Mouse (Mus musculus) gastrocnemius, adult 8-10 months (tissue): ENCODE measurements around the gene Asah2. TPM values are rescaled to one million over a fixed set of nuclear protein-coding genes. Genes with fewer than 3 reads are reported as not detected.
"Not testable (repeated sequence)": the region's sequence is repeated elsewhere in the genome, so short reads cannot be mapped to it uniquely, and the experiment has no call there.

ENCODE experiments used
- DNase-seq, 2 experiments: peaks; one replicate each; pipeline ENCODE4 v3.0.0; 2022; ENCODE audit warnings: low spot score in 2 of 2
- total RNA-seq, 4 experiments: library from RNA; stranded (reverse); gene quantifications; 2 replicates each; pipeline ENCODE4 v1.2.4; 2022

Gene Asah2
- total RNA-seq, 4 experiments from 2014 or later, result 4.6 to 7.3 (median 6.2) TPM

GRCm38 (mm10) chr19:32102976-32103300, 5.1 kb downstream of the Asah2 start:
- no peak for DNase-seq

GRCm38 (mm10) chr19:32102294-32102975, 5.6 kb downstream of the Asah2 start:
- DNase-seq, result no peak

GRCm38 (mm10) chr19:32098582-32098981, 9.4 kb downstream of the Asah2 start:
- no peak for DNase-seq

DNA sequence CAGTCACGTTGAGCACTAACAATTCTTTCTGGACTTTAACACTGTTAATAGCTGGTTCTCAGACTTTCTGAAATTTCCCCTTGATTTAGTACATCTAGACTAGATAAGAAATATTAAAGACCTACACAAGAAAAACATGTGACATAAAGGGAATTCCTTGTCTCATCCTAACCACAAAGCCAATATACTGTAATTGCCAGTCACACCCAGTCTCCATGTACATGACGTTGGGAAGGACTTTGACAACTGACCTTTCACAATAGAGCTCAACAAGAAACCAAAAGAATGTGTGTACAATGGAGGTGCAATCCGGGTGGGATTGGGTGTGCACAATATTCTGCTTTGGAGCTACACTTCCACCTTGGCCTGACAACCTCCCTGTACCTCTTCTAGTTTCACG, 15.7 kb downstream of the Asah2 start:
- no peak for DNase-seq

- DNase-seq, result no peak
Measured at GRCm38 (mm10) chr19:32090804-32091203, 17.2 kb downstream of the Asah2 start.

GRCm38 (mm10) chr19:32088570-32088969, 19.4 kb downstream of the Asah2 start:
- no peak for DNase-seq

GRCm38 (mm10) chr19:32087736-32088470, 20.1 kb downstream of the Asah2 start:
- no peak for DNase-seq

GRCm38 (mm10) chr19:32084813-32085212, 23.2 kb downstream of the Asah2 start:
- DNase-seq, result not testable (repeated sequence)

- no peak for DNase-seq
Measured at GRCm38 (mm10) chr19:32070340-32070739, 37.7 kb downstream of the Asah2 start.

- no peak for DNase-seq
Measured at GRCm38 (mm10) chr19:32069598-32069997, 38.4 kb downstream of the Asah2 start.

DNA sequence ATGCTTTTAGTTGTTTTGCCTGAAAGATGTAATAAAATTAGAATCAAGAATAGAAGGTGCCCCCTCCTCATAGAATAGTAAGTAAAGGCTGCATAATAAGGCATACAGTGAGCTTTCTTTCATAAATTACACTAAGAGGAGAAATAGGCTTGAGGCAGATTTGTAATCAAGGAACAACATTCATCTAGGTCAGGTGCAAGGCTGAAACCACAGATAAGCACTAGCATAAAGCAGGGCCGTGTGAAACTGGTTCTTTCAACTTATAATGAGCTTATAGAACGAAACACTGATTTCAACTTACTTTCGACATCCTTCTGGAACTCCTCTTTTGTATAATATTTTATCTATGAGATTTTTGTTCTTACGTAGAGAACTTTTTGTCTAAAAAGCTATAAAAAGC, 40.3 kb downstream of the Asah2 start:
- DNase-seq, result no peak

DNA sequence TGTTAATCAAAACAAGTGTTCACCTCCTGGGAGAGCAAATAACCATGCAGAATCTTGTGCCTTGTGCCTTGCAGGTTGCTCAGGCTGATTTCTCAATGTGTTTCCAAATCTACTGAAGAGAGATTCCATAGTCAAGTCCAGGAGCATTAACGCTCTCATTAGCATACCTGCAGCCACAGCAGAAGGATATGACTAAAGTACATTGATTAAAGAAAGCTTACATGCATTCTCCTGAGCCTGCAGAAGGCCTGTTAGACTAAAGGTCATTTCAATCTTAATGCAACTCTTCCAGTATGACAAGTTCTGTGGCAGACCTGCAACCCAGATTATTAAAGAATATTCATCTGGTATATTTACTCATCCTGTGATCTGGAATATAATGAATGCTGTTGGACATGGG, 46.7 kb downstream of the Asah2 start:
- no peak for DNase-seq

DNA sequence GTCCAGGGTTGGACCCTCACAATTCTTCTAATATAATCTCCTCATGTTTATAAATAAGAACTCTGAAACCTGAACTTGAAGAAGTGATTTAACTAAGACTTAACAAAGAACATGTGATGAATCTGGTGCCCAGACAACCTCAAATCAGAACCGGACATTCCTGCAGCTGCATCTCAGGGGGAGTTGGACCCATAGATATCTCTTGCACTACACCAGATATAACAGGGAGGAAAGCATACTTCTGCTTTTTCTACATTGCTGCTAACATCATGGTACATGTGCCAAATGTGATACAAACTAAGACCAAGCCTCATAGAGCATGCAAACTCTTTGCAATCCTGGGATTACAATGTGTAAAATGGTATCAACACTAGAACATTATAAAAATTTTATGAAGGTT, 51.8 kb downstream of the Asah2 start:
- no peak for DNase-seq

DNA sequence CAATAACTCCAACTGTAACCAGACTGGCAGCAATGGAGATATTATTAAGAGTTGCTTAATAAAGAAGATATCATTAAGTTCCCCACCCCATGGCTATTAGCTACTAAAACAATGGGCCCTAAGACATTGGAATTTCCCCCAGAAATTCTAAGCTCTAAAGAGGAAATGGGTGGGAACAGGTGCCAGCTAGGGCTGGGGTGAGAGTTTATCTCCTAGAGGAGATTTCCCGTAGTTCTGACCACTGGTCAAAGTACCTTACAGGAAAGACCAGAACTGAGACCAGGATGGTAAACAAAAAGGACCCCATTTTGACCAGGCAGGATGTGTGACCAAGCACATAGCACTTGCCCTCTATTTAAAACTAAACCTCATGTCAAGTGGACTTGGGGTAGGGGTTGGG, 52.3 kb downstream of the Asah2 start:
- no peak for DNase-seq

DNA sequence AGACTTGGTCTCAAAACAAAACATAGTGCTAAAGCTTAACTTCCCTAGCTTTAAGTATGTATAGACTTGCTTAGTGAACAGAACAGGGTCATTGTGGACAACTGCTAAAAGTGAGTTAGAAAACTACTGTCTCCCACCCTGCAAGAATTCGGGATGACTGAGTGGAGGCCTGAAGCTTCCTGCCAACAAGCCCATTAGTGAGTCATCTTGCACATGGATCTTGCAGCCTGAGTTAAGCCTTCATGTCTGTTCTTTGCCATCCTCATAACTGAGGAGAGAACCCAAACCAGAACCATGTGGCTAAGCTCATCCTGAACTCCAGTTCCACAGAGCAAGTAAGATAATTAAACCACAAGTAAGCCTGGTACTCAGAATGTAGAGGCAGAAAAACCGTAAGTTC, 56.8 kb downstream of the Asah2 start:
- DNase-seq, result no peak

DNA sequence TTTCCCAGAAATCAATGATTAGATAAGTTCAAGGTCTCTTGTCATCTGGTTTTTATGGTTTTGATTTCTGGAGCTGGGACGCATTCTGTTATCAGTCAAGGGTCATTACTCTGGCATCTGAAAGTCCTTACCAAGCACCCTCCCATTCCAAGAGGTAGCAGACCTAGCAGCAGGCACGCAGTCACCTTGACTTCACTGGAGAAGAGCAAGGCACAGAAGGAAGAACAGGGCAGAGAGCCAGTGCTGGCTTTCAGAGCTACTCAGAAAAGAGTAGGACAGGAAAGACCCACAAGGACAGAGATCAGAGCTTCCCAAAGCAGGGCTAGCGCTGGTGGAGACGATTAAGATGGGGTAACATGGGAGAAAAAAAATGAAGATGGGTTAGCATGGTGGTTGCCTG, 75.1 kb downstream of the Asah2 start:
- no peak for DNase-seq

DNA sequence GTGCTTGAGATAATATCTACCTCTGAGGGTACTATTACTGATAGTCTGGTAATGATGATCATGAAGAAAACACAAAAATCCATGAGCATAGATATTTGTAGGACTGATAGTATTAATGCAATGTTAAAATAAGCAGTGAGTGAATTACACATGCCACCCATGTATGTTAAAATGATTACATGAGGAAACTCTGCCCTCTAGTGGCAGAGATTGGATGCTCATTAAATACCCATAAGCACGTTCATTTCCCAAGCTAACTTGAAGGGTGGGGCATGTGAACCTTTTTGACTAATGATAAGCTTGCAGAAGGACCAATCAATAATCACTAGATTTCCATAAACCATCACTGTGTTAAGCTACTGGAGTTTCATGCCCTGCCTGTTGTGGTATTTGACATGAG, 77.6 kb downstream of the Asah2 start:
- DNase-seq, result no peak

GRCm38 (mm10) chr19:32025443-32025842, 82.6 kb downstream of the Asah2 start:
- no peak for DNase-seq

- DNase-seq, result no peak
Measured at GRCm38 (mm10) chr19:32019722-32020121, 88.3 kb downstream of the Asah2 start.

- DNase-seq, result no peak
Measured at GRCm38 (mm10) chr19:32018585-32018984, 89.4 kb downstream of the Asah2 start.

DNA sequence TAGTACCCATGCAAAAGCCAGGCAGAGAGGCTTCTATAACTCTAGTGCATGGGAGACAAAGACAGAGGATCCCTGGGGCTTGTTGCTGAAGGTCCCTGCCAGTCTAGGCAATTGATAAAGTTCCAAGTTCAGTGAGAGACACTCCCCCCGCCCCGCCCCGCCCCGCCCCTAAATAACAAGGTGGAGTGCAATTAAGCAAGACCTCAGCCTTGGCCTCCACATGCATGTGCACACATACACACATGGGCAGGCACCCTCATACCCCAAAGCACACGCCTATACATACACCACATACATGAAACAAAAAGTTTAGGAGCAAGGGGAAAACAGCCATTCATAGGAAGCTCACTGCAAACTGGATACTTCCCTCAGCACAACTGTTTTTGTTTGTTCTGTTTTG, 90.0 kb downstream of the Asah2 start:
- no peak for DNase-seq

DNA sequence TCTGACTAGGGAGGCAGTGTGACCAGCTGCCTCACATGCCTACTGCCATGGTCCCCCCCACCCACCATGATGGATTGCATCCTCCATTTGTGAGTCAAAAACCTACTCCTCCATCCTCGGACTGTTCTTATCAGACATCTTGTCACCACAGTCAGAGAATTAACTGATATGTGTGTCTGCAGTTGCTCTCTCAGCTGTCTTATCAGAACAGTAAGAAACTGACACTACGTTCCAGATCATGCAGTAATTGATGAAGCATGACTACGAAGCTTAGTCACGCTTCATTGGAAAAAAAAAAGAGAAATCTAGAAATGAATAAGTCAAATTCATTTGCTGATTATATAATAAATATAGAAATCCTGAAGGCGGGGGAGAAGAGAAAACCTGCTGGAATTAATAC, 105.4 kb downstream of the Asah2 start:
- no peak for DNase-seq

DNA sequence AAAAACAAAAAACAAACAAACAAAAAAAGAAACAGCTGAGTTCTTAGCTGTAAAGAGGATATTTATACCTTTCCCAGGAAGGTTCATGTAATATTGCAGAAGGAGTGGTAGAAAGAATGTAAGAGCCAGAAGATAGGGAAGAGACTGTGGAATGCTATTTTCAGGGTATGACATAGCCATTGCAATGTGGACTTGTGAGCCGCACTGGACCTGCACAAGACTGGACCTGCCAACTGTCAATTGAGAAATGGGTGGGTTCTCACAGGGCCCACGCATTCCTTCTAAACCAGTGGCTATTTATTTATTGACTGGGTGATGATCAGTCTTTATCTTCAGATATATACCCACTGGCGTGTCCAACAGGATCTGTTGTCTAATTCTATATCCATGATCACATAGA, 111.1 kb downstream of the Asah2 start:
- no peak for DNase-seq
